Mouse (Mus musculus): ENCODE results near the gene Map4k4. TPM values are rescaled to one million over a fixed set of nuclear protein-coding genes. Genes with fewer than 3 reads are reported as not detected.

The Map4k4 gene
- total and polyA plus RNA-seq, 2 experiments: 7.2 to 10.7 TPM

GRCm38 (mm10) chr1:39949790-39950462, 49.2 kb downstream of the Map4k4 start:
- DNase-seq (ENCODE audit: extremely low read depth, low read depth, low spot score): peak; percentile 49
- Histone ChIP-seq H3K27ac (replicated peaks; ENCODE audit: insufficient read depth, low read depth, low read length) (no peak overlapping the region), H3K27me3 (ENCODE audit: control insufficient read depth, insufficient read depth, low read length) (no peaks in the 10 kb centered on the region), H3K79me2 (ENCODE audit: control insufficient read depth, insufficient read depth, low read length) (peaks cover 28% of the 10 kb centered on the region; the same call in 1 of the 2 replicates), H3K4me1 (ENCODE audit: control insufficient read depth, insufficient read depth, low read length) (peaks cover 17% of the 10 kb centered on the region), H3K9ac (ENCODE audit: low read depth, low read length) (no peak overlapping the region), H3K4me3 (ENCODE audit: insufficient read depth, low read depth, low read length) (no peak overlapping the region), H3K36me3 (ENCODE audit: control insufficient read depth, insufficient read depth, low read length) (no peaks in the 10 kb centered on the region)
- 23% methylated on average over 10 of the region's 10 CpGs for WGBS
- TF ChIP-seq CTCF (IDR thresholded peaks at IDR 0.05; ENCODE audit: low read depth, low read length): 0 out of 2 replicates have a peak, but pooled peaks have one; percentile 5
- no peak for TF ChIP-seq POLR2A (IDR thresholded peaks at IDR 0.05; ENCODE audit: extremely low read depth, insufficient read depth, low read length)

GRCm38 (mm10) chr1:39950590-39950989, 49.9 kb downstream of the Map4k4 start:
- no peak overlapping the region for H3K9ac ChIP-seq (ENCODE audit: low read depth, low read length)

GRCm38 (mm10) chr1:39954652-39955051, 53.9 kb downstream of the Map4k4 start:
- no peak overlapping the region for H3K4me3 ChIP-seq (ENCODE audit: insufficient read depth, low read depth, low read length)
- DNase-seq (ENCODE audit: extremely low read depth, low read depth, low spot score): no peak
- no peak overlapping the region for H3K27ac ChIP-seq (replicated peaks; ENCODE audit: insufficient read depth, low read depth, low read length)
- TF ChIP-seq POLR2A (IDR thresholded peaks at IDR 0.05; ENCODE audit: extremely low read depth, insufficient read depth, low read length) (no peak), CTCF (IDR thresholded peaks at IDR 0.05; ENCODE audit: low read depth, low read length) (no peak)
- H3K4me1 ChIP-seq (ENCODE audit: control insufficient read depth, insufficient read depth, low read length): peaks cover 6% of the 10 kb centered on the region; the same call in 1 of the 2 replicates
- WGBS: 76% methylated on average over 3 of the region's 3 CpGs
- peaks cover 35% of the 10 kb centered on the region; the same call in 1 of the 2 replicates for H3K79me2 ChIP-seq (ENCODE audit: control insufficient read depth, insufficient read depth, low read length)
- no peak overlapping the region for H3K9ac ChIP-seq (ENCODE audit: low read depth, low read length)
- no peaks in the 10 kb centered on the region for H3K27me3 ChIP-seq (ENCODE audit: control insufficient read depth, insufficient read depth, low read length)
- H3K36me3 ChIP-seq (ENCODE audit: control insufficient read depth, insufficient read depth, low read length): no peaks in the 10 kb centered on the region

More at GRCm38 (mm10) chr1:39950590-39950989, 49.9 kb downstream of the Map4k4 start:
- WGBS: 74% methylated on average over 3 of the region's 3 CpGs
- Histone ChIP-seq H3K4me3 (ENCODE audit: insufficient read depth, low read depth, low read length) (no peak overlapping the region), H3K79me2 (ENCODE audit: control insufficient read depth, insufficient read depth, low read length) (peaks cover 28% of the 10 kb centered on the region; the same call in 1 of the 2 replicates), H3K4me1 (ENCODE audit: control insufficient read depth, insufficient read depth, low read length) (peaks cover 17% of the 10 kb centered on the region), H3K36me3 (ENCODE audit: control insufficient read depth, insufficient read depth, low read length) (no peaks in the 10 kb centered on the region), H3K27ac (replicated peaks; ENCODE audit: insufficient read depth, low read depth, low read length) (no peak overlapping the region), H3K27me3 (ENCODE audit: control insufficient read depth, insufficient read depth, low read length) (no peaks in the 10 kb centered on the region)
- no peak for DNase-seq (ENCODE audit: extremely low read depth, low read depth, low spot score)
- TF ChIP-seq POLR2A (IDR thresholded peaks at IDR 0.05; ENCODE audit: extremely low read depth, insufficient read depth, low read length) (no peak), CTCF (IDR thresholded peaks at IDR 0.05; ENCODE audit: low read depth, low read length) (no peak)

GRCm38 (mm10) chr1:39956712-39957111, 56.0 kb downstream of the Map4k4 start:
- Histone ChIP-seq H3K4me3 (ENCODE audit: insufficient read depth, low read depth, low read length) (no peak overlapping the region), H3K27ac (replicated peaks; ENCODE audit: insufficient read depth, low read depth, low read length) (no peak overlapping the region), H3K79me2 (ENCODE audit: control insufficient read depth, insufficient read depth, low read length) (peaks cover 35% of the 10 kb centered on the region; the same call in 1 of the 2 replicates), H3K27me3 (ENCODE audit: control insufficient read depth, insufficient read depth, low read length) (no peaks in the 10 kb centered on the region), H3K36me3 (ENCODE audit: control insufficient read depth, insufficient read depth, low read length) (no peaks in the 10 kb centered on the region), H3K9ac (ENCODE audit: low read depth, low read length) (no peak overlapping the region), H3K4me1 (ENCODE audit: control insufficient read depth, insufficient read depth, low read length) (peaks cover 8% of the 10 kb centered on the region; the same call in 1 of the 2 replicates)
- TF ChIP-seq POLR2A (IDR thresholded peaks at IDR 0.05; ENCODE audit: extremely low read depth, insufficient read depth, low read length) (no peak), CTCF (IDR thresholded peaks at IDR 0.05; ENCODE audit: low read depth, low read length) (no peak)
- WGBS: 89% methylated on average over 5 of the region's 5 CpGs
- no peak for DNase-seq (ENCODE audit: extremely low read depth, low read depth, low spot score)

- 56% methylated on average over 7 of the region's 7 CpGs for WGBS
These were observed 57.3 kb downstream of the Map4k4 start for GRCm38 (mm10) chr1:39957981-39958380.

GRCm38 (mm10) chr1:39960623-39961022, 59.9 kb downstream of the Map4k4 start:
- 0 out of 2 replicates have a peak, but pooled peaks cover 2% of the 10 kb centered on the region for H3K4me1 ChIP-seq (ENCODE audit: control insufficient read depth, insufficient read depth, low read length)
- TF ChIP-seq POLR2A (IDR thresholded peaks at IDR 0.05; ENCODE audit: extremely low read depth, insufficient read depth, low read length): no peak
- no peak for TF ChIP-seq CTCF (IDR thresholded peaks at IDR 0.05; ENCODE audit: low read depth, low read length)
- no peak overlapping the region for H3K27ac ChIP-seq (replicated peaks; ENCODE audit: insufficient read depth, low read depth, low read length)
- no peak for DNase-seq (ENCODE audit: extremely low read depth, low read depth, low spot score)
- WGBS: 83% methylated on average over 1 of the region's 1 CpGs
- no peak overlapping the region for H3K9ac ChIP-seq (ENCODE audit: low read depth, low read length)
- H3K27me3 ChIP-seq (ENCODE audit: control insufficient read depth, insufficient read depth, low read length): no peaks in the 10 kb centered on the region
- peaks cover 14% of the 10 kb centered on the region; the same call in 1 of the 2 replicates for H3K79me2 ChIP-seq (ENCODE audit: control insufficient read depth, insufficient read depth, low read length)
- no peak overlapping the region for H3K4me3 ChIP-seq (ENCODE audit: insufficient read depth, low read depth, low read length)
- H3K36me3 ChIP-seq (ENCODE audit: control insufficient read depth, insufficient read depth, low read length): 0 out of 2 replicates have a peak, but pooled peaks cover 1% of the 10 kb centered on the region

More at GRCm38 (mm10) chr1:39957981-39958380, 57.3 kb downstream of the Map4k4 start:
- peaks cover 25% of the 10 kb centered on the region; the same call in 1 of the 2 replicates for H3K79me2 ChIP-seq (ENCODE audit: control insufficient read depth, insufficient read depth, low read length)
- no peaks in the 10 kb centered on the region for H3K27me3 ChIP-seq (ENCODE audit: control insufficient read depth, insufficient read depth, low read length)
- H3K36me3 ChIP-seq (ENCODE audit: control insufficient read depth, insufficient read depth, low read length): no peaks in the 10 kb centered on the region
- H3K4me1 ChIP-seq (ENCODE audit: control insufficient read depth, insufficient read depth, low read length): peaks cover 5% of the 10 kb centered on the region; the same call in 1 of the 2 replicates
- no peak overlapping the region for H3K4me3 ChIP-seq (ENCODE audit: insufficient read depth, low read depth, low read length)
- H3K27ac ChIP-seq (replicated peaks; ENCODE audit: insufficient read depth, low read depth, low read length): no peak overlapping the region
- DNase-seq (ENCODE audit: extremely low read depth, low read depth, low spot score): no peak
- H3K9ac ChIP-seq (ENCODE audit: low read depth, low read length): no peak overlapping the region
- TF ChIP-seq POLR2A (IDR thresholded peaks at IDR 0.05; ENCODE audit: extremely low read depth, insufficient read depth, low read length): no peak
- no peak for TF ChIP-seq CTCF (IDR thresholded peaks at IDR 0.05; ENCODE audit: low read depth, low read length)
